Mouse (Mus musculus) small intestine, adult 2 months (tissue): ENCODE data around the gene Elmo2.

Source experiments
- CTCF ChIP-seq: fragments of 200-500 bp; IDR thresholded peaks from 2 replicates; pipeline ENCODE4 v1.5.1; 2012; ENCODE audit warnings: low read depth, mild to moderate bottlenecking, control low read depth, inconsistent platforms, low read length, moderate library complexity, mixed read lengths; ENCODE audit not compliant: insufficient replicate concordance, insufficient read length; ENCODE audit errors: extremely low read depth
- POLR2A ChIP-seq: fragments of 200-500 bp; IDR thresholded peaks from 2 replicates; pipeline ENCODE4 v1.6.1; 2012; ENCODE audit warnings: low read depth, mild to moderate bottlenecking, control low read depth, inconsistent platforms, low read length, moderate library complexity

DNA sequence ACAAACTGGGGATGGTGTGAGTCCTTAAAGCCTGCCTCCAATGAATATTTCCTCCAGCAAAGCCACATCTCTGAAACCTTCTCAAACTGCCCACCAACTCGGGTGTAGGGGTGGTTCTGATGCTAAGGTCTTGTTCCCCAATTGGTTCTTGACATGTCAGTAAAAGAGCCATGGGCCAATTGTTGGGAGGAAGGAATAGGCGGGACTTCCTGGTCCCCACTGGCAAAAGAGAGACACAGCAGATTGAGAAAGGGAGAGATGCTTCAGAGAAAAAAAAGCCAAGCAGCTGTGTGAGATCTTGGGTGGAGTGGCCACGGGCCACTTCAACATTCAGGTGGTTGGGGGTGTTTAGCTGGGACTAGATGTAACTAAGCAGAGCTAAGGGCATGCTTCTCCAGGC lies 44.8 kb upstream of the Elmo2 start:
- TF ChIP-seq POLR2A (no peak), CTCF (no peak)
